Mouse (Mus musculus) midbrain, embryonic 11.5 days (tissue): ENCODE data around the gene Fbxl7. TPM values are rescaled to one million over a fixed set of nuclear protein-coding genes. Genes with fewer than 3 reads are reported as not detected.

Source experiments
- ATAC-seq: fragments of 200-750 bp; cut with Nextera tagmentation; 2 replicates; pipeline ENCODE4 v1.8.0; 2017; ENCODE audit warnings: moderate TSS enrichment, moderate library complexity; ENCODE audit not compliant: low FRiP score
- DNase-seq: peaks from one replicate; pipeline ENCODE4 v3.0.0; 2015; ENCODE audit warnings: low spot score; ENCODE audit errors: missing footprints
- H3K27ac ChIP-seq: fragments of 300-500 bp; sonication (generic); 2 replicates; pipeline ENCODE4 v1.5.1; 2014; ENCODE audit warnings: low read depth, low read length
- H3K27me3 ChIP-seq: fragments of 300-500 bp; sonication (generic); 2 replicates; pipeline ENCODE4 v1.6.1; 2014; ENCODE audit warnings: mild to moderate bottlenecking, low read length, moderate library complexity, mixed read lengths; ENCODE audit not compliant: control insufficient read depth, insufficient read depth
- H3K36me3 ChIP-seq: fragments of 300-500 bp; sonication (generic); 2 replicates; pipeline ENCODE4 v1.6.1; 2014; ENCODE audit warnings: mild to moderate bottlenecking, low read length, moderate library complexity, mixed read lengths; ENCODE audit not compliant: control insufficient read depth, insufficient read depth
- H3K4me1 ChIP-seq: fragments of 300-500 bp; sonication (generic); 2 replicates; pipeline ENCODE4 v1.6.1; 2014; ENCODE audit warnings: low read length; ENCODE audit not compliant: control insufficient read depth, insufficient read depth
- H3K4me2 ChIP-seq: fragments of 300-500 bp; sonication (generic); 2 replicates; pipeline ENCODE4 v1.6.1; 2014; ENCODE audit warnings: mild to moderate bottlenecking, moderate library complexity
- H3K4me3 ChIP-seq: fragments of 300-500 bp; sonication (generic); 2 replicates; pipeline ENCODE4 v1.5.1; 2014; ENCODE audit warnings: low read depth, low read length
- H3K9ac ChIP-seq: fragments of 300-500 bp; sonication (generic); 2 replicates; pipeline ENCODE4 v1.6.1; 2014; ENCODE audit warnings: low read length
- H3K9me3 ChIP-seq: fragments of 300-500 bp; sonication (generic); 2 replicates; pipeline ENCODE4 v1.6.1; 2016; ENCODE audit warnings: low read length; ENCODE audit not compliant: control insufficient read depth
- WGBS: fragments of 180-500 bp; shearing (Covaris S2); extraction: QIAGEN DNeasy Blood & Tissue Kit; methylation state at CpG from one replicate; pipeline ENCODE4 v1.1.7; 2014; 5-methylcytosine and 5-hydroxymethylcytosine counted together
- polyA plus RNA-seq: library from polyadenylated mRNA; unstranded; fragments of >200 nt; fragmentation: Nextera tagmentation; extraction: Ambion mirVana; gene quantifications from 2 replicates; pipeline ENCODE4 v1.2.1, GENCODE M21; 2014

Gene Fbxl7
- polyA plus RNA-seq, 1 experiment from 2014 or later: 12.1 TPM

- no peak overlapping the region for H3K4me2 ChIP-seq
- H3K9ac ChIP-seq: no peak overlapping the region
- H3K27me3 ChIP-seq: no peaks in the 10 kb centered on the region
- WGBS: 36% methylated on average over 2 of the region's 2 CpGs
- H3K27ac ChIP-seq: no peak overlapping the region
- H3K4me3 ChIP-seq: no peak overlapping the region
- DNase-seq (peak; percentile 54), ATAC-seq (no peak)
- H3K9me3 ChIP-seq: no peaks in the 10 kb centered on the region
- H3K4me1 ChIP-seq: no peaks in the 10 kb centered on the region
- no peaks in the 10 kb centered on the region for H3K36me3 ChIP-seq
Measured at GRCm38 (mm10) chr15:26628181-26628580, 267.2 kb downstream of the Fbxl7 start.

GRCm38 (mm10) chr15:26623242-26623641 lies 272.1 kb downstream of the Fbxl7 start:
- no peak overlapping the region for H3K4me3 ChIP-seq
- H3K27ac ChIP-seq: no peak overlapping the region
- 96% methylated on average over 17 of the region's 17 CpGs for WGBS
- no peaks in the 10 kb centered on the region; the same call in 1 of the 2 replicates for H3K4me1 ChIP-seq
- no peak overlapping the region for H3K4me2 ChIP-seq
- H3K9ac ChIP-seq: no peak overlapping the region
- no peaks in the 10 kb centered on the region for H3K36me3 ChIP-seq
- H3K9me3 ChIP-seq: no peaks in the 10 kb centered on the region
- ATAC-seq (no peak), DNase-seq (no peak)
- no peaks in the 10 kb centered on the region for H3K27me3 ChIP-seq

GRCm38 (mm10) chr15:26620279-26620678 lies 275.1 kb downstream of the Fbxl7 start:
- no peaks in the 10 kb centered on the region for H3K27me3 ChIP-seq
- H3K36me3 ChIP-seq: no peaks in the 10 kb centered on the region
- no peaks in the 10 kb centered on the region; the same call in 1 of the 2 replicates for H3K4me1 ChIP-seq
- H3K9me3 ChIP-seq: no peaks in the 10 kb centered on the region
- peak; percentile 89 for DNase-seq
- no peak overlapping the region for H3K9ac ChIP-seq
- no peak overlapping the region for H3K4me3 ChIP-seq
- no peak overlapping the region for H3K27ac ChIP-seq
- no peak overlapping the region for H3K4me2 ChIP-seq
- 0 out of 2 replicates have a peak, but pooled peaks have one; percentile 71 for ATAC-seq
- WGBS: 50% methylated on average over 5 of the region's 5 CpGs

- ATAC-seq: no peak
- 66% methylated on average over 7 of the region's 7 CpGs for WGBS
Measured at GRCm38 (mm10) chr15:26619221-26619620, 276.2 kb downstream of the Fbxl7 start.

GRCm38 (mm10) chr15:26596239-26596638 lies 299.1 kb downstream of the Fbxl7 start:
- H3K36me3 ChIP-seq: no peaks in the 10 kb centered on the region
- ATAC-seq (no peak), DNase-seq (no peak)
- H3K9ac ChIP-seq: no peak overlapping the region
- H3K27ac ChIP-seq: no peak overlapping the region
- H3K27me3 ChIP-seq: no peaks in the 10 kb centered on the region
- H3K4me2 ChIP-seq: no peak overlapping the region
- H3K4me1 ChIP-seq: no peaks in the 10 kb centered on the region
- 89% methylated on average over 3 of the region's 3 CpGs for WGBS
- H3K9me3 ChIP-seq: no peaks in the 10 kb centered on the region
- H3K4me3 ChIP-seq: no peak overlapping the region

More at GRCm38 (mm10) chr15:26619221-26619620, 276.2 kb downstream of the Fbxl7 start:
- H3K27me3 ChIP-seq: no peaks in the 10 kb centered on the region
- no peak overlapping the region for H3K27ac ChIP-seq
- no peaks in the 10 kb centered on the region for H3K36me3 ChIP-seq
- no peaks in the 10 kb centered on the region; the same call in 1 of the 2 replicates for H3K4me1 ChIP-seq
- H3K4me3 ChIP-seq: no peak overlapping the region
- H3K9me3 ChIP-seq: no peaks in the 10 kb centered on the region
- H3K4me2 ChIP-seq: no peak overlapping the region
- DNase-seq: peak; percentile 81
- H3K9ac ChIP-seq: no peak overlapping the region

- no peaks in the 10 kb centered on the region for H3K36me3 ChIP-seq
- no peak overlapping the region for H3K9ac ChIP-seq
- no peaks in the 10 kb centered on the region for H3K9me3 ChIP-seq
- H3K4me2 ChIP-seq: no peak overlapping the region
- no peak overlapping the region for H3K27ac ChIP-seq
- no peak for DNase-seq
- no peak overlapping the region for H3K4me3 ChIP-seq
- 83% methylated on average over 8 of the region's 8 CpGs for WGBS
- no peaks in the 10 kb centered on the region for H3K4me1 ChIP-seq
- no peak for ATAC-seq
- H3K27me3 ChIP-seq: no peaks in the 10 kb centered on the region
Measured at GRCm38 (mm10) chr15:26579947-26580709, 315.3 kb downstream of the Fbxl7 start.

GRCm38 (mm10) chr15:26578500-26578899 lies 316.9 kb downstream of the Fbxl7 start:
- Histone ChIP-seq H3K4me3 (no peak overlapping the region), H3K4me1 (no peaks in the 10 kb centered on the region), H3K4me2 (no peak overlapping the region), H3K9ac (no peak overlapping the region), H3K9me3 (no peaks in the 10 kb centered on the region), H3K27ac (no peak overlapping the region), H3K27me3 (no peaks in the 10 kb centered on the region), H3K36me3 (no peaks in the 10 kb centered on the region)
- 88% methylated on average over 1 of the region's 1 CpGs for WGBS
- DNase-seq (no peak), ATAC-seq (no peak)

- Histone ChIP-seq H3K4me2 (no peak overlapping the region), H3K9ac (no peak overlapping the region), H3K27ac (no peak overlapping the region), H3K9me3 (no peaks in the 10 kb centered on the region), H3K36me3 (no peaks in the 10 kb centered on the region), H3K27me3 (no peaks in the 10 kb centered on the region), H3K4me1 (no peaks in the 10 kb centered on the region), H3K4me3 (no peak overlapping the region)
- 88% methylated on average over 2 of the region's 2 CpGs for WGBS
- ATAC-seq: no peak
- DNase-seq: no peak
Measured at GRCm38 (mm10) chr15:26566076-26566475, 329.3 kb downstream of the Fbxl7 start.

GRCm38 (mm10) chr15:26553620-26554019 lies 341.8 kb downstream of the Fbxl7 start:
- Histone ChIP-seq H3K9me3 (no peaks in the 10 kb centered on the region), H3K4me1 (peaks cover 9% of the 10 kb centered on the region), H3K27me3 (no peaks in the 10 kb centered on the region), H3K4me2 (no peak overlapping the region), H3K4me3 (no peak overlapping the region), H3K9ac (no peak overlapping the region), H3K36me3 (peaks cover 2% of the 10 kb centered on the region; the same call in 1 of the 2 replicates), H3K27ac (no peak overlapping the region; the same call in 1 of the 2 replicates)
- 17% methylated on average over 10 of the region's 10 CpGs for whole genome bisulfite sequencing
- ATAC-seq: peak; percentile 50
- DNase-seq: peak; percentile 85
